Mouse (Mus musculus) layer of hippocampus, adult 9-11 months (tissue): Measurements from ENCODE around the gene Olfr1323.

Experiments used
- DNase-seq: peaks from one replicate; pipeline ENCODE4 v3.0.0; 2022

Gene Olfr1323

DNA sequence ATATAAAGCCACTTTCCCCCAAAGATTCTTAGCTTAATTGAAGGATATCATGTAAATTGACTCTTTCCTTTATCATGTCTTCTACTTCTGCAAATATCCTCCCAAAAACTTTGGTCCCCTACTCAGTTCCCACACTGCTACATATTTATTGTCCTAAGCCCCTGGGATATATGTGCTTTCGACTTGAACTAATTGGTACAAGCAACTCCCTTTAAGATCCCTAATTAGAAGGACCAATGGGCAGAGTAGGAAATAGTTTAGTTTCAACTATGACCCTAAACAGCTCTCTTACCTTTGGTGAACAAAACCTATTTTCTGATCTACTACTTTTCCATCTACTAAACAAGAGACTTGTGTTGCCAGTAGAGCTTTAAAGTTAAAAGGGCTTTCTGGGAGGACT lies at the start of gene Olfr1323:
TSS of gene Olfr1323 (minus strand) at position 101 of the 400 bp plus-strand sequence.
- DNase-seq: no peak

DNA sequence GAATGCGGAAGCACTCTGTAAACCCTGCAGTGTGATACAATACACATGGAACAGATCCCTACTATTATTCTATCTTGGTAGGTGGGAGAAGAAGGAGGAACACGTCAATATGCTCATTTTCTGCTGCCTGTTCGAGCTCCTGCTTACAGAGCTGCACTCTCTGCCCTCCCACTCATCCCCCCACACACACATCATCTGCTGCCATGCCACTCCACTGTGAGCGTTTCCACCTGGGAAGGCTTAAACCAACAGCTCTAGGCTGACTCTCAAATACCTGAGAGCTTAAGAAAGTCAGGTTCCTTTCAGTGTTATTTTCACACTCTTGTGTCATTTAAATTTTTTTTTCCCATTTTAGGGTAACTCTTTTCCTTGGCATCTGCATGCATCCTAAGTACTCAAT lies 6.9 kb downstream of the Olfr1323 start:
- DNase-seq: peak; percentile 9
